Mouse (Mus musculus): Measurements from ENCODE around the gene M1ap. TPM values are rescaled to one million over a fixed set of nuclear protein-coding genes. Genes with fewer than 3 reads are reported as not detected.

Gene M1ap
- polyA plus RNA-seq, 1 experiment from 2014 or later: 0.26 TPM

GRCm38 (mm10) chr6:83031921-83032590 is 85.4 kb downstream of the M1ap start:
- Histone ChIP-seq H3K9me3 (no peaks in the 10 kb centered on the region), H3K4me1 (replicated peaks) (peaks cover 17% of the 10 kb centered on the region), H3K36me3 (0 out of 2 replicates have a peak, but pooled peaks cover 3% of the 10 kb centered on the region), H3K27me3 (replicated peaks) (peaks cover 9% of the 10 kb centered on the region), H3K27ac (no peak overlapping the region), H3K4me2 (replicated peaks) (peak overlapping the region; percentile 90), H3K9ac (peak overlapping the region; percentile 68), H3K4me3 (replicated peaks) (peak overlapping the region; percentile 66)
- no peak for ATAC-seq
- WGBS: 39% methylated on average over 18 of the region's 18 CpGs

- Histone ChIP-seq H3K4me2 (replicated peaks) (peak overlapping the region; percentile 90), H3K4me3 (replicated peaks) (peak overlapping the region; percentile 66), H3K27ac (peak overlapping the region; percentile 88), H3K27me3 (replicated peaks) (peaks cover 9% of the 10 kb centered on the region), H3K4me1 (replicated peaks) (peaks cover 17% of the 10 kb centered on the region), H3K9me3 (no peaks in the 10 kb centered on the region), H3K36me3 (0 out of 2 replicates have a peak, but pooled peaks cover 3% of the 10 kb centered on the region), H3K9ac (peak overlapping the region; percentile 68)
- peak; percentile 67 for ATAC-seq
- WGBS: under 1% methylated on average over 31 of the region's 31 CpGs
Observed at GRCm38 (mm10) chr6:83032769-83033191, 86.1 kb downstream of the M1ap start.

GRCm38 (mm10) chr6:83033249-83034185 is 86.8 kb downstream of the M1ap start, which contains the start of the genes Dok1 and Loxl3:
Gene Dok1 (minus strand): TSS chr6:83033471.
Gene Loxl3 (plus strand): TSS chr6:83034173.
- WGBS: under 1% methylated on average over 51 of the region's 51 CpGs
- peaks cover 22% of the 10 kb centered on the region for H3K4me1 ChIP-seq (replicated peaks)
- peak; percentile 92 for ATAC-seq
- peak within 1 kb of the TSS; percentile 66 for H3K4me3 ChIP-seq (replicated peaks)
- peak within 1 kb of the TSS; percentile 90 for H3K4me2 ChIP-seq (replicated peaks)
- peak within 1 kb of the TSS; percentile 88 for H3K27ac ChIP-seq
- H3K36me3 ChIP-seq: 0 out of 2 replicates have a peak, but pooled peaks cover 3% of the 10 kb centered on the region
- H3K9ac ChIP-seq: peak within 1 kb of the TSS; percentile 68
- H3K27me3 ChIP-seq (replicated peaks): peaks cover 9% of the 10 kb centered on the region
- no peaks in the 10 kb centered on the region for H3K9me3 ChIP-seq

- peak overlapping the region; percentile 90 for H3K4me2 ChIP-seq (replicated peaks)
- H3K9me3 ChIP-seq: no peaks in the 10 kb centered on the region
- H3K27ac ChIP-seq: peak overlapping the region; percentile 88; the same call in 1 of the 2 replicates
- H3K36me3 ChIP-seq: 0 out of 2 replicates have a peak, but pooled peaks cover 3% of the 10 kb centered on the region
- H3K9ac ChIP-seq: peak overlapping the region; percentile 30; the same call in 1 of the 2 replicates
- ATAC-seq: no peak
- WGBS: 23% methylated on average over 5 of the region's 5 CpGs
- H3K27me3 ChIP-seq (replicated peaks): peaks cover 8% of the 10 kb centered on the region
- peaks cover 26% of the 10 kb centered on the region for H3K4me1 ChIP-seq (replicated peaks)
- peak overlapping the region; percentile 66 for H3K4me3 ChIP-seq (replicated peaks)
Observed at GRCm38 (mm10) chr6:83034463-83035055, 87.9 kb downstream of the M1ap start.

- Histone ChIP-seq H3K27me3 (replicated peaks) (no peaks in the 10 kb centered on the region), H3K4me2 (replicated peaks) (no peak overlapping the region), H3K36me3 (no peaks in the 10 kb centered on the region), H3K4me3 (replicated peaks) (no peak overlapping the region), H3K9me3 (no peaks in the 10 kb centered on the region), H3K4me1 (replicated peaks) (peaks cover 24% of the 10 kb centered on the region), H3K9ac (no peak overlapping the region), H3K27ac (no peak overlapping the region)
- no peak for ATAC-seq
- WGBS: 79% methylated on average over 8 of the region's 8 CpGs
Observed at GRCm38 (mm10) chr6:83037188-83037587, 90.5 kb downstream of the M1ap start.

GRCm38 (mm10) chr6:83038496-83039012 is 91.9 kb downstream of the M1ap start:
- Histone ChIP-seq H3K4me3 (replicated peaks) (peak overlapping the region; percentile 21), H3K9ac (no peak overlapping the region)

GRCm38 (mm10) chr6:83040601-83041000 is 93.9 kb downstream of the M1ap start:
- 74% methylated on average over 5 of the region's 5 CpGs for WGBS
- no peak for ATAC-seq
- H3K36me3 ChIP-seq: no peaks in the 10 kb centered on the region
- H3K4me1 ChIP-seq (replicated peaks): peaks cover 9% of the 10 kb centered on the region; the same call in 1 of the 2 replicates
- H3K9ac ChIP-seq: no peak overlapping the region
- no peak overlapping the region for H3K4me3 ChIP-seq (replicated peaks)
- H3K27me3 ChIP-seq (replicated peaks): no peaks in the 10 kb centered on the region
- no peak overlapping the region for H3K4me2 ChIP-seq (replicated peaks)
- H3K9me3 ChIP-seq: no peaks in the 10 kb centered on the region
- no peak overlapping the region for H3K27ac ChIP-seq

More at GRCm38 (mm10) chr6:83038496-83039012, 91.9 kb downstream of the M1ap start:
- Histone ChIP-seq H3K4me1 (replicated peaks) (peaks cover 19% of the 10 kb centered on the region), H3K27me3 (replicated peaks) (no peaks in the 10 kb centered on the region), H3K36me3 (no peaks in the 10 kb centered on the region), H3K4me2 (replicated peaks) (peak overlapping the region; percentile 60), H3K9me3 (no peaks in the 10 kb centered on the region), H3K27ac (no peak overlapping the region)
- ATAC-seq: peak; percentile 91
- 10% methylated on average over 24 of the region's 24 CpGs for WGBS

- Histone ChIP-seq H3K27ac (no peak overlapping the region), H3K9me3 (no peaks in the 10 kb centered on the region), H3K27me3 (replicated peaks) (no peaks in the 10 kb centered on the region), H3K4me1 (replicated peaks) (peaks cover 3% of the 10 kb centered on the region; the same call in 1 of the 2 replicates), H3K4me2 (replicated peaks) (no peak overlapping the region), H3K36me3 (no peaks in the 10 kb centered on the region), H3K9ac (no peak overlapping the region), H3K4me3 (replicated peaks) (no peak overlapping the region)
- WGBS: 58% methylated on average over 6 of the region's 6 CpGs
- no peak for ATAC-seq
Observed at GRCm38 (mm10) chr6:83043561-83043960, 96.9 kb downstream of the M1ap start.

GRCm38 (mm10) chr6:83043993-83044392 is 97.3 kb downstream of the M1ap start:
- no peak for ATAC-seq
- Histone ChIP-seq H3K4me3 (replicated peaks) (no peak overlapping the region), H3K9ac (no peak overlapping the region), H3K27me3 (replicated peaks) (no peaks in the 10 kb centered on the region), H3K4me1 (replicated peaks) (no peaks in the 10 kb centered on the region), H3K27ac (no peak overlapping the region), H3K9me3 (no peaks in the 10 kb centered on the region), H3K4me2 (replicated peaks) (no peak overlapping the region), H3K36me3 (no peaks in the 10 kb centered on the region)
- WGBS: 89% methylated on average over 5 of the region's 5 CpGs

GRCm38 (mm10) chr6:83044742-83045141 is 98.0 kb downstream of the M1ap start:
- WGBS: 75% methylated on average over 9 of the region's 9 CpGs
- no peaks in the 10 kb centered on the region for H3K27me3 ChIP-seq (replicated peaks)
- no peaks in the 10 kb centered on the region for H3K9me3 ChIP-seq
- no peak overlapping the region for H3K27ac ChIP-seq
- ATAC-seq: no peak
- H3K4me2 ChIP-seq (replicated peaks): no peak overlapping the region
- no peaks in the 10 kb centered on the region for H3K4me1 ChIP-seq (replicated peaks)
- H3K36me3 ChIP-seq: no peaks in the 10 kb centered on the region
- no peak overlapping the region for H3K4me3 ChIP-seq (replicated peaks)
- H3K9ac ChIP-seq: no peak overlapping the region

- no peak overlapping the region for H3K4me3 ChIP-seq (replicated peaks)
- no peak overlapping the region for H3K9ac ChIP-seq
- peaks cover 7% of the 10 kb centered on the region; the same call in 1 of the 2 replicates for H3K36me3 ChIP-seq
- no peak overlapping the region for H3K4me2 ChIP-seq (replicated peaks)
- peaks cover 14% of the 10 kb centered on the region for H3K4me1 ChIP-seq (replicated peaks)
- WGBS: 73% methylated on average over 10 of the region's 10 CpGs
- H3K27me3 ChIP-seq (replicated peaks): no peaks in the 10 kb centered on the region
- H3K9me3 ChIP-seq: no peaks in the 10 kb centered on the region
- no peak for ATAC-seq
- H3K27ac ChIP-seq: no peak overlapping the region
Observed at GRCm38 (mm10) chr6:83049367-83049766, 102.7 kb downstream of the M1ap start.

Measured in intestine, embryonic 15.5 days (tissue).